Mouse (Mus musculus): ENCODE results near the gene Ciart. TPM values are rescaled to one million over a fixed set of nuclear protein-coding genes. Genes with fewer than 3 reads are reported as not detected.
"Not testable (repeated sequence)": the region's sequence is repeated elsewhere in the genome, so short reads cannot be mapped to it uniquely, and the experiment has no call there.

The Ciart gene
- polyA plus RNA-seq, 1 experiment from 2014 or later: 4.9 TPM

GRCm38 (mm10) chr3:95895501-95895900, 13.4 kb upstream of the Ciart start:
- Histone ChIP-seq H3K4me1 (replicated peaks) (peaks cover 24% of the 10 kb centered on the region), H3K4me2 (peak overlapping the region; percentile 64; the same call in 1 of the 2 replicates), H3K4me3 (0 out of 2 replicates have a peak overlapping the region, but pooled peaks have one; percentile 5)
- 92% methylated on average over 7 of the region's 7 CpGs for WGBS
- H3K9ac ChIP-seq; H3K27me3 ChIP-seq; H3K9me3 ChIP-seq; H3K36me3 ChIP-seq; H3K27ac ChIP-seq (replicated peaks); ATAC-seq (ENCODE audit: low FRiP score, low read depth): not testable (repeated sequence)

GRCm38 (mm10) chr3:95894317-95895160, 12.5 kb upstream of the Ciart start:
- no peak for ATAC-seq (ENCODE audit: low FRiP score, low read depth)
- 16% methylated on average over 16 of the region's 16 CpGs for WGBS
- peaks cover 24% of the 10 kb centered on the region for H3K4me1 ChIP-seq (replicated peaks)
- H3K27me3 ChIP-seq: no peaks in the 10 kb centered on the region
- peak overlapping the region; percentile 76 for H3K27ac ChIP-seq (replicated peaks)
- H3K36me3 ChIP-seq: peaks cover 7% of the 10 kb centered on the region; the same call in 1 of the 2 replicates
- H3K4me2 ChIP-seq: peak overlapping the region; percentile 64
- peak overlapping the region; percentile 62 for H3K9ac ChIP-seq
- peak overlapping the region; percentile 56 for H3K4me3 ChIP-seq
- H3K9me3 ChIP-seq: no peaks in the 10 kb centered on the region

- peak within 1 kb of the TSS; percentile 76 for H3K27ac ChIP-seq (replicated peaks)
- under 1% methylated on average over 25 of the region's 43 CpGs for WGBS
Measured at GRCm38 (mm10) chr3:95893606-95894316, 11.7 kb upstream of the Ciart start, which contains the start of gene Aph1a. Gene Aph1a (plus strand): TSS chr3:95893969.

GRCm38 (mm10) chr3:95893126-95893525, 11.1 kb upstream of the Ciart start:
- Histone ChIP-seq H3K36me3 (peaks cover 7% of the 10 kb centered on the region; the same call in 1 of the 2 replicates), H3K9me3 (no peaks in the 10 kb centered on the region), H3K27ac (replicated peaks) (peak overlapping the region; percentile 76), H3K4me3 (peak overlapping the region; percentile 56), H3K27me3 (no peaks in the 10 kb centered on the region), H3K4me1 (replicated peaks) (peaks cover 24% of the 10 kb centered on the region), H3K9ac (peak overlapping the region; percentile 42), H3K4me2 (peak overlapping the region; percentile 64)
- ATAC-seq (ENCODE audit: low FRiP score, low read depth): no peak
- WGBS: 20% methylated on average over 7 of the region's 7 CpGs

More at GRCm38 (mm10) chr3:95893606-95894316, 11.7 kb upstream of the Ciart start, which contains the start of gene Aph1a:
- not testable (repeated sequence) for H3K27me3 ChIP-seq, H3K36me3 ChIP-seq, H3K9me3 ChIP-seq
- Histone ChIP-seq H3K4me3 (peak within 1 kb of the TSS; percentile 56), H3K4me1 (replicated peaks) (peaks cover 24% of the 10 kb centered on the region), H3K4me2 (peak within 1 kb of the TSS; percentile 64), H3K9ac (peak within 1 kb of the TSS; percentile 62)
- ATAC-seq (ENCODE audit: low FRiP score, low read depth): peak; percentile 98

GRCm38 (mm10) chr3:95892066-95893052, 10.3 kb upstream of the Ciart start:
- Histone ChIP-seq H3K4me2 (peak overlapping the region; percentile 35), H3K4me1 (replicated peaks) (peaks cover 24% of the 10 kb centered on the region), H3K27me3 (no peaks in the 10 kb centered on the region), H3K27ac (replicated peaks) (peak overlapping the region; percentile 76), H3K9ac (0 out of 2 replicates have a peak overlapping the region, but pooled peaks have one; percentile 4), H3K36me3 (peaks cover under 1% of the 10 kb centered on the region; the same call in 1 of the 2 replicates), H3K4me3 (no peak overlapping the region; the same call in 1 of the 2 replicates), H3K9me3 (no peaks in the 10 kb centered on the region)
- ATAC-seq (ENCODE audit: low FRiP score, low read depth): no peak
- 35% methylated on average over 11 of the region's 11 CpGs for WGBS

- WGBS: 26% methylated on average over 12 of the region's 12 CpGs
- 0 out of 2 replicates have a peak within 1 kb of the TSS, but pooled peaks have one; percentile 4 for H3K9ac ChIP-seq
- no peaks in the 10 kb centered on the region for H3K27me3 ChIP-seq
- peak within 1 kb of the TSS; percentile 6 for H3K4me3 ChIP-seq
- peaks cover 24% of the 10 kb centered on the region for H3K4me1 ChIP-seq (replicated peaks)
- no peak for ATAC-seq (ENCODE audit: low FRiP score, low read depth)
- H3K9me3 ChIP-seq: no peaks in the 10 kb centered on the region
- peak within 1 kb of the TSS; percentile 43 for H3K27ac ChIP-seq (replicated peaks)
- H3K4me2 ChIP-seq: peak within 1 kb of the TSS; percentile 35
- no peaks in the 10 kb centered on the region for H3K36me3 ChIP-seq
Measured at GRCm38 (mm10) chr3:95891211-95892065, 9.4 kb upstream of the Ciart start, which contains the start of gene BC028528. Gene BC028528 (minus strand): TSS chr3:95892005.

- Histone ChIP-seq H3K4me2 (no peak overlapping the region), H3K27ac (replicated peaks) (no peak overlapping the region), H3K27me3 (no peaks in the 10 kb centered on the region), H3K4me1 (replicated peaks) (peaks cover 11% of the 10 kb centered on the region), H3K9ac (no peak overlapping the region), H3K36me3 (no peaks in the 10 kb centered on the region), H3K9me3 (no peaks in the 10 kb centered on the region), H3K4me3 (no peak overlapping the region)
- WGBS: 90% methylated on average over 3 of the region's 3 CpGs
- no peak for ATAC-seq (ENCODE audit: low FRiP score, low read depth)
Measured at GRCm38 (mm10) chr3:95889664-95890063, 7.6 kb upstream of the Ciart start.

- WGBS: 80% methylated on average over 4 of the region's 4 CpGs
- H3K9ac ChIP-seq: no peak overlapping the region
Measured at GRCm38 (mm10) chr3:95887596-95887995, 5.5 kb upstream of the Ciart start.

GRCm38 (mm10) chr3:95884400-95884799, 2.3 kb upstream of the Ciart start:
- no peak overlapping the region for H3K4me3 ChIP-seq
- H3K4me2 ChIP-seq: no peak overlapping the region
- H3K9ac ChIP-seq: no peak overlapping the region
- H3K36me3 ChIP-seq: no peaks in the 10 kb centered on the region
- no peaks in the 10 kb centered on the region for H3K27me3 ChIP-seq
- H3K27ac ChIP-seq (replicated peaks): no peak overlapping the region
- WGBS: 86% methylated on average over 5 of the region's 5 CpGs
- H3K9me3 ChIP-seq: no peaks in the 10 kb centered on the region
- H3K4me1 ChIP-seq (replicated peaks): peaks cover 18% of the 10 kb centered on the region
- no peak for ATAC-seq (ENCODE audit: low FRiP score, low read depth)

More at GRCm38 (mm10) chr3:95887596-95887995, 5.5 kb upstream of the Ciart start:
- Histone ChIP-seq H3K27ac (replicated peaks) (no peak overlapping the region), H3K4me3 (no peak overlapping the region), H3K27me3 (no peaks in the 10 kb centered on the region), H3K36me3 (no peaks in the 10 kb centered on the region), H3K4me1 (replicated peaks) (peaks cover 7% of the 10 kb centered on the region), H3K9me3 (no peaks in the 10 kb centered on the region), H3K4me2 (no peak overlapping the region)
- ATAC-seq (ENCODE audit: low FRiP score, low read depth): no peak

- Histone ChIP-seq H3K9me3 (no peaks in the 10 kb centered on the region), H3K9ac (peak overlapping the region; percentile 25), H3K36me3 (no peaks in the 10 kb centered on the region), H3K4me2 (peak overlapping the region; percentile 96), H3K27ac (replicated peaks) (0 out of 2 replicates have a peak overlapping the region, but pooled peaks have one; percentile 2), H3K4me3 (peak overlapping the region; percentile 52), H3K4me1 (replicated peaks) (peaks cover 18% of the 10 kb centered on the region), H3K27me3 (no peaks in the 10 kb centered on the region)
- no peak for ATAC-seq (ENCODE audit: low FRiP score, low read depth)
- WGBS: 2% methylated on average over 24 of the region's 24 CpGs
Measured at GRCm38 (mm10) chr3:95882816-95883425, 870 bp upstream of the Ciart start.

All from hindbrain, embryonic 15.5 days (tissue).